Mouse (Mus musculus) embryonic fibroblast, embryonic 13.5 days (primary cell): ENCODE data around the gene Styxl1.

Experiments used
- CTCF ChIP-seq: IDR thresholded peaks from 2 replicates; pipeline ENCODE4 v1.5.1; 2011; ENCODE audit warnings: mild to moderate bottlenecking, control low read depth, low read length, moderate library complexity, borderline replicate concordance; ENCODE audit not compliant: insufficient read depth
- POLR2A ChIP-seq: IDR thresholded peaks from 2 replicates; pipeline ENCODE4 v1.6.1; 2011; ENCODE audit warnings: low read depth, mild to moderate bottlenecking, control low read depth, low read length, moderate library complexity

DNA sequence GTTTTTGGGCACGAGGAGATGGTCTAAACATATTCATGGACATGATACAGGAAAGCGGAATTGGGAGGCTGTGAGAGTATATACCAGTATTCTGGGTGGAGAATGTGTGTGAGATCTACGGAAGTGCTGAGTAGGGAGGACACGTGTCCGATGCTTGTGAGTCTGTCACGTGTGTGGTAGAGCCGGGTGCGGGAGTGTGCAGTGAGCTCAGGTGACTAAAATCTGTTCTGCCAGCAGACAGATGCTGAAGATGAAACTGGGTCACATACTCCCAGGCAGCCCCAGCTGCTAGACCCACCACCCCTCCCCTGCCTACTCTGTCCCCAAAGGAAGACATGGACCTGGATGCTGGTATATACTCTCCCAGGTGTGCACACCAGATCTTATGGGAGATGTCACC is 24.5 kb upstream of the Styxl1 start:
- TF ChIP-seq POLR2A (no peak), CTCF (no peak)
